Mouse (Mus musculus): ENCODE data around the gene Ldlrad3. TPM values are rescaled to one million over a fixed set of nuclear protein-coding genes. Genes with fewer than 3 reads are reported as not detected.
A peak's percentile ranks its signal among the peaks of the same experiment; 100 is the strongest.

The Ldlrad3 gene
- polyA plus RNA-seq, 1 experiment from 2014 or later, result 37.1 TPM

DNA sequence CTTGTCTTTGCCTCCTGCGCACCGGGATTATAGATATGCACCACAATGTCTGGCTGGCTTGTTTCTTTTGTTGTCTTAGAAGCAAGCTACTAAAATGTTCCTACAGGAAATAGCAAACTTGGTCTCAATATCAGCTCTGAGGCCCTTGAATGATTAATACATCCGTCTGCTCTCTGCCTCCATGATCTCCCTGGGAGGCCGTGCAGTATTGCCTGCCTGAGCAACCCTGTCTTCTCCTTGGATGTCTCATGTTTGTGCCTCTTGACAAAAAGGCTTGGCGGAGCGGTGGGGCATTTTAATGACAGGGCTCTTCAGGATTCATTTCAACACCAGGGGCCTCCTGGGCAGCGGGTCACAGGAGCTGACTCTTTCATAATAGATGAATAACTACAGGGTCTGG lies 219.0 kb downstream of the Ldlrad3 start:
- Histone ChIP-seq H3K4me1 (replicated peaks) (peaks cover 75% of the 10 kb centered on the region), H3K27me3 (no peaks in the 10 kb centered on the region), H3K27ac (peak overlapping the region; percentile 60), H3K4me3 (no peak overlapping the region), H3K9me3 (no peaks in the 10 kb centered on the region), H3K9ac (no peak overlapping the region), H3K4me2 (no peak overlapping the region), H3K36me3 (no peaks in the 10 kb centered on the region)
- 28% methylated on average over 7 of the region's 7 CpGs for WGBS
- no peak for ATAC-seq (ENCODE audit: low FRiP score)

DNA sequence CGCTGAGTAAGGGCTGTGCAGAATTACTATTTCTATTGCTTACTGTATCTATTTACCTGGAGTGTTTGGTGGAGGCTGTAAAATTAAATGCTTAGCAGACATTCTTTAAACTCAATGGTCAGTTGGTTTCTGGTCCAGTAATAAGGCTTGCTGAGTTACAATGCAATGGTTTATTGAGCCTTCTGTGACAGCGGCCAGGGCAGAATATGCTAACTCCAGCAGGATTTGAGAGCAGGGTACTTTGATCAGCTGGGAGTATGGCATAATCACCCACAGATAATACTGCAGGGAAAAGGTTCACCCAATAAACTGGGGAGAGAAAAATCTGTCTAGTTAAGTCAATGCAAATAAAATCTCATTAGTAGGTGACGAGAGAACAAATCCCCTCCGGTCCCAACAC lies 220.2 kb downstream of the Ldlrad3 start:
- peak overlapping the region; percentile 58; the same call in 1 of the 2 replicates for H3K27ac ChIP-seq
- H3K4me2 ChIP-seq, result no peak overlapping the region
- no peak overlapping the region for H3K4me3 ChIP-seq
- 63% methylated on average over 4 of the region's 4 CpGs for WGBS
- H3K36me3 ChIP-seq, result no peaks in the 10 kb centered on the region
- H3K4me1 ChIP-seq (replicated peaks), result peaks cover 75% of the 10 kb centered on the region
- H3K9me3 ChIP-seq, result no peaks in the 10 kb centered on the region
- H3K27me3 ChIP-seq, result no peaks in the 10 kb centered on the region
- H3K9ac ChIP-seq, result no peak overlapping the region
- ATAC-seq (ENCODE audit: low FRiP score), result no peak

DNA sequence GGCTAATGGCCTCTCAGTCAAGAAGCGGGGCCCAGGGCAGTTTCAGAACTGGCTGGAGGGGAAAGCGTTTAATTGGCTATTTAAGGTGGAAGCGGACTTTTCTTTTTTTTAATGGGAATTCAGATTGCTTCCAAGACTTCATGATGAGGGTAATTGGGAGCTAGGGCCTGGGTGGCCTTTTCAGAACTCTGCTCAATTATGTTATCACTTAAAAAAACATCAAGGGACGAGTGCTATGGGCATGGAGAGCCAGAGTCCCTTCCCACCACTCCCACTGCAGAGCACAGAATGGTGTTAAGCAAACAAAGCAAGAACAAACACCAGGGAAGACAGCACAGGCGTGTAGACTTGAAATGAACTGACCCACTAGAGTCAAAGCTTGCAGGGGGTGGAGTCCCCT lies 220.7 kb downstream of the Ldlrad3 start:
- Histone ChIP-seq H3K36me3 (no peaks in the 10 kb centered on the region), H3K27ac (peak overlapping the region; percentile 58; the same call in 1 of the 2 replicates), H3K4me1 (replicated peaks) (peaks cover 75% of the 10 kb centered on the region), H3K4me2 (no peak overlapping the region), H3K27me3 (no peaks in the 10 kb centered on the region), H3K4me3 (no peak overlapping the region), H3K9ac (no peak overlapping the region), H3K9me3 (no peaks in the 10 kb centered on the region)
- WGBS, result 42% methylated on average over 5 of the region's 5 CpGs
- no peak for ATAC-seq (ENCODE audit: low FRiP score)

DNA sequence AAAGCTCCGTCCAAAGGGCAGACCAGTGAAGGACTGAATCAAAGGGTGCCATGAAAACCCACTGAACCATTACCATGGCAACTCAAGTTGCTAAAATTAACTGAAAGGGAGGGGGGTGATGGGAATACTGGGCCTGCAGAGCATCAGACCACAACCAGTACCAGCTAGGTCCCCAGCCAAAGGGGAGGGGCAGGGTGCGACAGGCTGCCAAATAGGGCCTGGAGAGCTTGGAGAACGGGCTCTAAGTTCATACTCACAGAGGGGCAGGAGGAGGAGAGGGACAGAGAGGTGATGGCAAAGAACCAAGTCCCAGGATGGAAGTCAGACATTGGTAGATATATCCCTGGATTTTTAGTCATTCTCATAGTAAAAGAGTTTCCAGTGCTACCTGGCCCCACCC lies 222.8 kb downstream of the Ldlrad3 start:
- Histone ChIP-seq H3K27me3 (no peaks in the 10 kb centered on the region), H3K4me1 (replicated peaks) (peaks cover 72% of the 10 kb centered on the region), H3K9ac (no peak overlapping the region), H3K4me3 (no peak overlapping the region), H3K4me2 (no peak overlapping the region), H3K36me3 (no peaks in the 10 kb centered on the region), H3K27ac (no peak overlapping the region), H3K9me3 (no peaks in the 10 kb centered on the region)
- no peak for ATAC-seq (ENCODE audit: low FRiP score)
- 57% methylated on average over 3 of the region's 3 CpGs for WGBS

DNA sequence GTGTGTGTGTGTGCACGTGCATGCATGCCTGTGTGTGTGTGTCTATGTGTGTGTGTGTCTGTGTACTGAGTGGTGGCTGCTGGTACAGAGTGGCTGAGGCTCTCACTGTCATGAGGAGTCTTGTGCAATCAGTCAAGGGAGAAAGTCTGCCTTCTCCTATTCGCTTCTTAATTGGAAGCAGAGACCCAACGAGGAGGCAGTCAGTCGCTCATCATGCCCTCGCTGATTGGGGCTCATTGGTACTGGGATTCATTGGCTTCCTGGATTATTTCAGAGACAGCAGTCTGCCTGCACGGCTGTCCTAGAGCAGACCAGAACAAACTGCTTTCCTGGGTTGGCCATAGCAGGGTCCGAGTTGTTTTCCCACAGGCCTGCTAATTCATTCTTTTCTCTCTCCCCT lies 223.8 kb downstream of the Ldlrad3 start:
- Histone ChIP-seq H3K4me2 (no peak overlapping the region), H3K4me3 (no peak overlapping the region), H3K27ac (peak overlapping the region; percentile 40; the same call in 1 of the 2 replicates), H3K9ac (no peak overlapping the region), H3K36me3 (no peaks in the 10 kb centered on the region), H3K27me3 (no peaks in the 10 kb centered on the region), H3K4me1 (replicated peaks) (peaks cover 67% of the 10 kb centered on the region), H3K9me3 (no peaks in the 10 kb centered on the region)
- no peak for ATAC-seq (ENCODE audit: low FRiP score)
- 73% methylated on average over 7 of the region's 7 CpGs for WGBS

DNA sequence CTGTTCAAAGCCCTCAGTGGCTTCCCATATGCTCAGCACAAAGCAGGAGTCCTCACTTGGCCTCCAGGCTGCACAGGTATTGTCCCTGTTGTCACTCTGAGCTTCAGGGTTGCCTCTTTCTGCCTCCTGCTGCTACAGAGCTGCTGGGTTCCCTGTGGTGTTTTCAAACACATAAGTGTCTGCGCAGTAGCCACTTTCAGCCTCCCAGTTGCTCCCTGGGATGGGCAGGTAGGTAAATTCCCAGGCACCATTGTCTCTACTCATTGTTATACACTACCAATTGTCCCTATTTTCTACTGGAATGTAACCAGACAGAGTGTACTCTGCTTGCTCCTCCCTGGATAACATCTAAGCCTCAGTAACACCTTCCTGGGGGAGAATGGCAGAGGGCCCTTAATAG lies 224.8 kb downstream of the Ldlrad3 start:
- no peak overlapping the region for H3K4me3 ChIP-seq
- WGBS, result 48% methylated on average over 1 of the region's 1 CpGs
- H3K27me3 ChIP-seq, result no peaks in the 10 kb centered on the region
- ATAC-seq (ENCODE audit: low FRiP score), result no peak
- no peak overlapping the region for H3K4me2 ChIP-seq
- H3K4me1 ChIP-seq (replicated peaks), result peaks cover 69% of the 10 kb centered on the region
- H3K9ac ChIP-seq, result no peak overlapping the region
- no peaks in the 10 kb centered on the region for H3K9me3 ChIP-seq
- peak overlapping the region; percentile 74 for H3K27ac ChIP-seq
- H3K36me3 ChIP-seq, result no peaks in the 10 kb centered on the region

DNA sequence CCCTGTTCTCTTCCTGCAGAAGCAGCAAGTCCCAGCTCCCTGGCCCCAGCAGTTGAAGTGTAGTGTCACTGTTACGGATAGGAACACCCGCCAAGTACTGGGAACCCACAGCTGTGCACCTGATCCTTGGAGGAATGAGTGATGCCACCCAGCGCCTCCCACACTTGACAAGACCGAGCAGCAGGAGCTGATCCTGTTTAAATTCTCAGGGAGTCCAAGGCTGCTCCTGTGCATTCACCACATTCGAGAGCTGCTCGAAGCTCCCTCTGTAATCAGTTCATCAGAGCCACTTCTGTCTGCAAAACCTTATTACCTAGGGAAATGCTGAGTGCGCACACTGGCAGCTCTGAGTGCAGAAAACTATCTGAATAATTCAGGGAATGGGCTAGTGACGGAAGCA lies 225.5 kb downstream of the Ldlrad3 start:
- Histone ChIP-seq H3K4me1 (replicated peaks) (peaks cover 69% of the 10 kb centered on the region), H3K4me3 (no peak overlapping the region), H3K27ac (peak overlapping the region; percentile 74), H3K9me3 (no peaks in the 10 kb centered on the region), H3K9ac (no peak overlapping the region; the same call in 1 of the 2 replicates), H3K36me3 (no peaks in the 10 kb centered on the region), H3K27me3 (no peaks in the 10 kb centered on the region), H3K4me2 (no peak overlapping the region)
- ATAC-seq (ENCODE audit: low FRiP score), result no peak
- WGBS, result 59% methylated on average over 8 of the region's 8 CpGs

DNA sequence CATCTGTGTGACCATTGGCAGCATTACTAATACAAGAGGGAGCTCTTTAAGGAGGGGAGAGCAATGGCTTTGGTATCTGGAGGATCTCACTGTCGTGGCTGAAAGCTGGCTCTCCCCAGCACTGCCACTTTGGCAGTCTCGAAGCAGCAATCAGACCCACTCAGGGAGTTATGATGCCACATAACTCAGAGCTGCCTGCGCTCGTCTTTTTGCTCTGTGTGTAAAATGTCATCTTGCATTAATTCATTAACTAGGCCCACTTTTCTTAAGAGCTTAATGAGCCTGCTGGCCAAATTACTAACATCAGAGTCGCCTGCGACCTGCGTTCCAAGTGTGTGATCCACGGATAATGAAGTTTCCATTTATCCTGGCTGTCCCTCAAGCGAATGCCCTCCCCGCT lies 230.1 kb downstream of the Ldlrad3 start:
- WGBS, result 51% methylated on average over 10 of the region's 10 CpGs

DNA sequence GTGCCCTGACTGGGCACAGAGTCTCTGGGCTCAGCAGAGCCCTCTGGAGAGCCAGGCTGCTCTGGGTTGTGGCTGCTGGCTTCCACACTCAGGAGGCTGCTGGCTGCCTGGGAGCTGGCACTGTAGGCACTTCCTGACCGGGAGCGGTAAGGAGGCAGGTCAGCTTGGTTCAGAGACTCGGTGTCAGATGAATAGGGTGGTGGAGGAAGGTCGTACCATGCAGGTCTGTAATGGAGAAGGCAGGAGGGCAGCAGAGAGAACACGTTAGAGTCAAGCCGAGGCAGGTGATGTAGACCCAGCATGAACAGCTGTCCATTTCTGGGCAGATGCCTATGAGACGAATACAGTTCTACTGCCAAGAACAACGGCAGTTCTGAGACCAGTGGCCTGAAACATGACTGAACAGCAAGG lies 233.2 kb downstream of the Ldlrad3 start:
- peaks cover 27% of the 10 kb centered on the region for H3K4me1 ChIP-seq (replicated peaks)
- H3K9me3 ChIP-seq, result no peaks in the 10 kb centered on the region
- peaks cover 32% of the 10 kb centered on the region for H3K36me3 ChIP-seq
- H3K27ac ChIP-seq, result no peak overlapping the region
- no peak overlapping the region for H3K4me2 ChIP-seq
- no peaks in the 10 kb centered on the region for H3K27me3 ChIP-seq
- WGBS, result 89% methylated on average over 8 of the region's 8 CpGs
- no peak for ATAC-seq (ENCODE audit: low FRiP score)
- H3K4me3 ChIP-seq, result no peak overlapping the region
- no peak overlapping the region for H3K9ac ChIP-seq

More for the DNA sequence above, 230.1 kb downstream of the Ldlrad3 start:
- Histone ChIP-seq H3K27ac (peak overlapping the region; percentile 75), H3K4me1 (replicated peaks) (peaks cover 31% of the 10 kb centered on the region), H3K36me3 (peaks cover 32% of the 10 kb centered on the region), H3K4me2 (no peak overlapping the region), H3K9me3 (no peaks in the 10 kb centered on the region), H3K4me3 (no peak overlapping the region), H3K9ac (peak overlapping the region; percentile 53; the same call in 1 of the 2 replicates), H3K27me3 (no peaks in the 10 kb centered on the region)
- no peak for ATAC-seq (ENCODE audit: low FRiP score)

DNA sequence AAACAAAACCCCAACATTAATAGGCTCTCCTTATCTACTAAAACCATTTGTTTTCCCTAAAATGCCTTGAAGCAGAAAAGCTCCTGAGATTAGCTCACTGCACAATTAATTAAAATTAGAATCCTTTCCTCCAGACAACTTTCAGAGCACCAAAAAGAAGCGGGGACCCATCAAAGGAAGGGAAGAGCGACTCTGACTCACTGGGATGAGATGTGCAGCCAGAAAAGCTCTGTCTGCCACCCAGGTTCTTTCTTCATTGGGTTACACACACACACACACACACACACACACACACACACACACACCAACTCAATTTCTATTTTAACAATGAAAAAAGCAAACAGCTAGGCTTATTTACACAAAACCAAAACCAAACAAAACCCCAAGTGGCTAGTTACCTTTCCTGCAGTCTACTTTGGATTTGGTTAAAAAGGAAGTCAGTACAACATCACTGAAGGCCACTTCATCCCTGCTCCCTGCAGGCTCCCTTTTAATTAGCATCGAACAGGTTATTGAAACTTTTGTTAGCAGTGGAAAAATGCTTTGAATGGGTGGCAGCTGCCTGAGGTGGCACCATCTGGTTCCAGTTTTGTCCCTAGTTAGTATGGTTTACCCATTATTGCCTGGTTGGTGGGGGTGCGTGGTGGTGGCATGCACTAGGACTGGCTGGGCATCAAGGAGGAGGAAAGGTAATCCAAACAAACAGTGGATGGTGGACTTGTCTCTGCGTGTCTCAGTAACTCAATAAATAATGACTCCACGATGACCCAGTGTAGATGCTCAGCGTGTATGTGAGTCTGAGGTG lies 235.3 kb downstream of the Ldlrad3 start:
- WGBS, result 76% methylated on average over 7 of the region's 7 CpGs
- H3K4me2 ChIP-seq, result no peak overlapping the region
- no peak overlapping the region for H3K4me3 ChIP-seq
- ATAC-seq (ENCODE audit: low FRiP score), result no peak
- peaks cover 32% of the 10 kb centered on the region for H3K36me3 ChIP-seq
- H3K9me3 ChIP-seq, result no peaks in the 10 kb centered on the region
- H3K27ac ChIP-seq, result no peak overlapping the region
- H3K9ac ChIP-seq, result no peak overlapping the region
- H3K4me1 ChIP-seq (replicated peaks), result peaks cover 13% of the 10 kb centered on the region
- H3K27me3 ChIP-seq, result no peaks in the 10 kb centered on the region

DNA sequence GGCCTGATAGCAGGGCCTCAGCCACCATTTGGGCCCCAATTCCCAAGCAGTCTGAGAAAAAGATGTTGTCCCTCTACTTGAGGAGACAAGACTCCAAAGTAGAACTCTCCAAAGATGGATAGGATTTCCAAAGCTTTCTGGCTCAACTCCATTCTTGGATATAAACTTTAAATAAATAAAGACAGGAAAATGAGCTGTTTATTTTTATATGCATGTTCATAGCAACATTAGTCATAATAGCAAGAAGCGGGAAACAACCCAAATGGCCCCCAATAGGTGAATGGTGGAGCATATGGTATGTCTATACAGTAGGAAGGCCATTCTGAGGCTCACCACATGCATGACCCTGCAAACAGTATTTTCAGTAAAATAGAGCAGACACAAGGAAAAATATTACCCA lies 251.2 kb downstream of the Ldlrad3 start:
- 90% methylated on average over 1 of the region's 1 CpGs for WGBS
- ATAC-seq (ENCODE audit: low FRiP score), result no peak
- H3K4me2 ChIP-seq, result no peak overlapping the region

DNA sequence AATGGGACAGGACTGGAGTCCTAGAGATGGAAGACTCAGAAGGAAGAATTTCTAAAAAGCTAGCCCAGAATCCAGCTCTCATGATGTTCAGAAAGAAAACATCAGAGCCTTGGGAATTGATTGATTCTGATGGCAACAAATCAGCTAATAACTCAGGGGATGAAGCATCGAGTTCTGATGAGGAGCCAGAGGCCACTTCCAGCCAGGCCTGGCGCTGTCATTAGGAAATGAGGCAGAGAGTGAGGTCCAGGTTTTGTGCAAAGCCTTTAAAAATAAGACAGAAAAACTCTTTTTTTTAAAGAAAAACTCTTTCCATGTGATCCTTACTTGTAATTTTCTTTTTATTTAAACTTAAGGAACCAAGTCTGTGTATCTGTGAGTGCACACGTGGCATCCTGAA lies 252.9 kb downstream of the Ldlrad3 start:
- peaks cover 18% of the 10 kb centered on the region for H3K4me1 ChIP-seq (replicated peaks)
- H3K36me3 ChIP-seq, result no peaks in the 10 kb centered on the region
- H3K27ac ChIP-seq, result peak overlapping the region; percentile 84; the same call in 1 of the 2 replicates
- no peak overlapping the region for H3K4me2 ChIP-seq
- H3K9ac ChIP-seq, result no peak overlapping the region
- WGBS, result 74% methylated on average over 3 of the region's 3 CpGs
- no peaks in the 10 kb centered on the region for H3K27me3 ChIP-seq
- no peak for ATAC-seq (ENCODE audit: low FRiP score)
- no peak overlapping the region for H3K4me3 ChIP-seq
- no peaks in the 10 kb centered on the region for H3K9me3 ChIP-seq

More for the DNA sequence above, 251.2 kb downstream of the Ldlrad3 start:
- Histone ChIP-seq H3K4me1 (replicated peaks) (peaks cover 18% of the 10 kb centered on the region), H3K9ac (no peak overlapping the region), H3K4me3 (no peak overlapping the region), H3K27ac (no peak overlapping the region), H3K9me3 (peaks cover 5% of the 10 kb centered on the region; the same call in 1 of the 2 replicates), H3K27me3 (no peaks in the 10 kb centered on the region), H3K36me3 (no peaks in the 10 kb centered on the region)

Data from hindbrain, embryonic 13.5 days (tissue).